Mouse (Mus musculus) hindbrain, postnatal 0 days (tissue): Measurements from ENCODE around the gene Dact3. TPM values are rescaled to one million over a fixed set of nuclear protein-coding genes. Genes with fewer than 3 reads are reported as not detected.
A peak's percentile ranks its signal among the peaks of the same experiment; 100 is the strongest.

Experiments
- ATAC-seq: fragments of 200-750 bp; cut with Nextera tagmentation; 2 replicates; pipeline ENCODE4 v1.8.0; 2017; ENCODE audit warnings: mild to moderate bottlenecking, moderate TSS enrichment, moderate library complexity
- DNase-seq: peaks from one replicate; pipeline ENCODE4 v3.0.0-alpha.2; 2015; ENCODE audit warnings: low spot score
- H3K27ac ChIP-seq: fragments of 300-500 bp; sonication (generic); 2 replicates; pipeline ENCODE4 v1.5.1; 2014; ENCODE audit warnings: mild to moderate bottlenecking
- H3K27me3 ChIP-seq: fragments of 300-500 bp; sonication (generic); 2 replicates; pipeline ENCODE4 v1.6.1; 2014; ENCODE audit warnings: low read length, mixed read lengths; ENCODE audit not compliant: insufficient read depth
- H3K36me3 ChIP-seq: fragments of 300-500 bp; sonication (generic); 2 replicates; pipeline ENCODE4 v1.6.1; 2014; ENCODE audit warnings: low read length, mixed read lengths; ENCODE audit not compliant: insufficient read depth
- H3K4me1 ChIP-seq: fragments of 300-500 bp; sonication (generic); 2 replicates; pipeline ENCODE4 v1.6.1; 2014; ENCODE audit warnings: antibody characterized with exemption, low read length, mixed read lengths; ENCODE audit not compliant: insufficient read depth
- H3K4me2 ChIP-seq: fragments of 300-500 bp; sonication (generic); 2 replicates; pipeline ENCODE4 v1.6.1; 2014; ENCODE audit warnings: low read depth, mild to moderate bottlenecking, low read length, moderate library complexity, mixed read lengths
- H3K4me3 ChIP-seq: fragments of 300-500 bp; sonication (generic); 2 replicates; pipeline ENCODE4 v1.5.1; 2014; ENCODE audit warnings: low read length
- H3K9ac ChIP-seq: fragments of 300-500 bp; sonication (generic); replicated peaks from 2 replicates; pipeline ENCODE4 v1.6.1; 2014; ENCODE audit warnings: mild to moderate bottlenecking, low read length, moderate library complexity, mixed read lengths
- H3K9me3 ChIP-seq: fragments of 300-500 bp; sonication (generic); 2 replicates; pipeline ENCODE4 v1.6.1; 2016; ENCODE audit warnings: low read length, mixed read lengths
- CTCF ChIP-seq: IDR thresholded peaks from 2 replicates; pipeline ENCODE4 v1.5.1; 2016; ENCODE audit warnings: antibody characterized with exemption, control low read depth, low read depth
- WGBS: fragments of 180-500 bp; shearing (Covaris S2); extraction: QIAGEN DNeasy Blood & Tissue Kit; methylation state at CpG from one replicate; pipeline ENCODE4 v1.1.7; 2014; 5-methylcytosine and 5-hydroxymethylcytosine counted together
- polyA plus RNA-seq: library from polyadenylated mRNA; unstranded; fragments of >200 nt; fragmentation: Nextera tagmentation; extraction: Ambion mirVana; gene quantifications from 2 replicates; pipeline ENCODE4 v1.2.1, GENCODE M21; 2015
- total RNA-seq: library from RNA; depleted of rRNA; stranded (reverse); fragments of >200 nt; gene quantifications from 2 replicates; pipeline ENCODE4 v1.2.3, GENCODE M21; 2014; rRNA removed

Dact3 gene
- total and polyA plus RNA-seq, 2 experiments from 2014 or later = 7.2 to 85.9 TPM

GRCm38 (mm10) chr7:16932704-16933577 is 57.8 kb downstream of the Dact3 start:
- Histone ChIP-seq H3K36me3 (no peaks in the 10 kb centered on the region), H3K4me3 (no peak overlapping the region), H3K9ac (no peak overlapping the region), H3K27me3 (no peaks in the 10 kb centered on the region), H3K4me1 (peaks cover 6% of the 10 kb centered on the region; the same call in 1 of the 2 replicates), H3K9me3 (no peaks in the 10 kb centered on the region), H3K4me2 (peak overlapping the region; percentile 27), H3K27ac (peak overlapping the region; percentile 46)
- DNase-seq (peak; percentile 88), ATAC-seq (peak; percentile 73)
- WGBS = 20% methylated on average over 14 of the region's 14 CpGs
- TF ChIP-seq CTCF = peak; percentile 87

Other genes with a start within 250 kb of the Dact3 start
- not detected in 2 replicates for gene Ceacam15, start 199.6 kb upstream of the Dact3 start, total RNA-seq
- gene Ceacam15, start 199.6 kb upstream of the Dact3 start, polyA plus RNA-seq = not detected in 2 replicates
- not detected in 2 replicates for gene Ceacam9, start 153.4 kb upstream of the Dact3 start, total RNA-seq
- gene Ceacam9, start 153.4 kb upstream of the Dact3 start, polyA plus RNA-seq = 0.67 and 0.68 TPM in 2 replicates
- 556 and 619 TPM in 2 replicates for gene Ap2s1, start 136.9 kb upstream of the Dact3 start, total RNA-seq
- 501 and 524 TPM in 2 replicates for gene Ap2s1, start 136.9 kb upstream of the Dact3 start, polyA plus RNA-seq
- 18.1 and 19.2 TPM in 2 replicates for gene Slc1a5, start 94.0 kb upstream of the Dact3 start, total RNA-seq
- gene Slc1a5, start 94.0 kb upstream of the Dact3 start, polyA plus RNA-seq = 9.5 and 9.7 TPM in 2 replicates
- 234 and 248 TPM in 2 replicates for gene Strn4, start 59.4 kb upstream of the Dact3 start, total RNA-seq
- gene Strn4, start 59.4 kb upstream of the Dact3 start, polyA plus RNA-seq = 128 and 141 TPM in 2 replicates
- 63.1 and 73.8 TPM in 2 replicates for gene Fkrp, start 58.6 kb upstream of the Dact3 start, total RNA-seq
- gene Fkrp, start 58.6 kb upstream of the Dact3 start, polyA plus RNA-seq = 45.2 and 45.4 TPM in 2 replicates
- 4.3 and 5.4 TPM in 2 replicates for gene Prkd2, start 32.4 kb upstream of the Dact3 start, total RNA-seq
- gene Prkd2, start 32.4 kb upstream of the Dact3 start, polyA plus RNA-seq = 4.3 and 4.8 TPM in 2 replicates
- gene Gng8, start 16.5 kb downstream of the Dact3 start, total RNA-seq = 4.1 TPM in 1 of 2 replicates, not detected in the other
- 0.62 and 4.7 TPM in 2 replicates for gene Gng8, start 16.5 kb downstream of the Dact3 start, polyA plus RNA-seq
- 0.18 and 0.21 TPM in 2 replicates for gene Ptgir, start 31.2 kb downstream of the Dact3 start, total RNA-seq
- gene Ptgir, start 31.2 kb downstream of the Dact3 start, polyA plus RNA-seq = 0.05 TPM in 2 replicates
- 1,865 and 2,018 TPM in 2 replicates for gene Calm3, start 48.8 kb downstream of the Dact3 start, total RNA-seq
- gene Calm3, start 48.8 kb downstream of the Dact3 start, polyA plus RNA-seq = 435 and 441 TPM in 2 replicates
- gene Pnmal2, start 69.4 kb downstream of the Dact3 start, total RNA-seq = 106 and 118 TPM in 2 replicates
- 138 and 139 TPM in 2 replicates for gene Pnmal2, start 69.4 kb downstream of the Dact3 start, polyA plus RNA-seq
- 22.7 and 24.3 TPM in 2 replicates for gene Pnmal1, start 84.4 kb downstream of the Dact3 start, total RNA-seq
- 40.9 and 41.2 TPM in 2 replicates for gene Pnmal1, start 84.4 kb downstream of the Dact3 start, polyA plus RNA-seq
- gene Gm42372, start 107.8 kb downstream of the Dact3 start, total RNA-seq = 36.9 and 41.7 TPM in 2 replicates
- gene Gm42372, start 107.8 kb downstream of the Dact3 start, polyA plus RNA-seq = 8.2 and 8.9 TPM in 2 replicates
- 6.0 and 7.1 TPM in 2 replicates for gene Ccdc8, start 117.4 kb downstream of the Dact3 start, total RNA-seq
- 3.0 and 3.6 TPM in 2 replicates for gene Ccdc8, start 117.4 kb downstream of the Dact3 start, polyA plus RNA-seq
- gene Ppp5c, start 152.6 kb downstream of the Dact3 start, total RNA-seq = 68.9 and 86.0 TPM in 2 replicates
- 140 and 143 TPM in 2 replicates for gene Ppp5c, start 152.6 kb downstream of the Dact3 start, polyA plus RNA-seq
- gene Hif3a, start 187.1 kb downstream of the Dact3 start, total RNA-seq = 5.7 and 22.1 TPM in 2 replicates
- 2.5 and 3.4 TPM in 2 replicates for gene Hif3a, start 187.1 kb downstream of the Dact3 start, polyA plus RNA-seq
- gene Psg16, start 198.7 kb downstream of the Dact3 start, total RNA-seq = 3.4 and 4.4 TPM in 2 replicates
- 5.8 and 6.6 TPM in 2 replicates for gene Psg16, start 198.7 kb downstream of the Dact3 start, polyA plus RNA-seq